In genomic region chr2:132720921-132721566, GRCm38 (mm10) we compare ENCODE assay signal across 16 mouse cellular contexts. TPM values are rescaled to one million over a fixed set of nuclear protein-coding genes. Genes with fewer than 3 reads are reported as not detected.
DNase-seq lines count a peak whose midpoint lies in the region; ATAC-seq lines count a peak whose summit lies in the region.
"Had no signal": no experiment of that assay in that cellular context is flagged by ENCODE, and none has a peak within 500 bp of the region (broad histone marks: within the 10 kb centered on the region; RNA-seq: fewer than 3 reads in every experiment).

No protein-coding gene starts in this region.

- H3K36me3 ChIP-seq in kidney, embryonic 14.5 days (ENCODE audit: control insufficient read depth, insufficient read depth, low read length), result no peaks in the 10 kb centered on the region
- H3K36me3 ChIP-seq in midbrain, embryonic 15.5 days (replicated peaks), result no peaks in the 10 kb centered on the region
- H3K36me3 ChIP-seq: liver, embryonic 12.5 days had no signal

- no peak overlapping the region for H3K4me3 ChIP-seq in kidney, embryonic 14.5 days (ENCODE audit: low read length)
- H3K4me3 ChIP-seq in midbrain, embryonic 15.5 days, result no peak overlapping the region
- H3K4me3 ChIP-seq: embryonic facial prominence, embryonic 15.5 days; gastrocnemius, adult 2 months; liver, embryonic 12.5 days had no signal

- H3K4me2 ChIP-seq in kidney, embryonic 14.5 days (replicated peaks; ENCODE audit: low read depth, low read length), result no peak overlapping the region
- H3K4me2 ChIP-seq in midbrain, embryonic 15.5 days, result no peak overlapping the region
- H3K4me2 ChIP-seq: embryonic facial prominence, embryonic 15.5 days; liver, embryonic 12.5 days had no signal

- no peak overlapping the region for H3K27ac ChIP-seq in kidney, embryonic 14.5 days (ENCODE audit: low read depth, low read length)
- peak overlapping the region; percentile 0; the same call in 1 of the 2 replicates for H3K27ac ChIP-seq in midbrain, embryonic 15.5 days
- H3K27ac ChIP-seq: embryonic facial prominence, embryonic 15.5 days; gastrocnemius, adult 2 months; kidney, postnatal 0 days; liver, embryonic 12.5 days had no signal

- H3K27me3 ChIP-seq in kidney, embryonic 14.5 days (ENCODE audit: control insufficient read depth, insufficient read depth, low read length), result no peaks in the 10 kb centered on the region
- H3K27me3 ChIP-seq in midbrain, embryonic 15.5 days (replicated peaks), result no peaks in the 10 kb centered on the region
- H3K27me3 ChIP-seq: embryonic facial prominence, embryonic 15.5 days; liver, embryonic 12.5 days had no signal

- 64% methylated on average over 9 of the region's 9 CpGs for WGBS in kidney, embryonic 14.5 days
- 43% methylated on average over 9 of the region's 9 CpGs for WGBS in midbrain, embryonic 15.5 days

- H3K9me3 ChIP-seq in kidney, embryonic 14.5 days (ENCODE audit: control insufficient read depth, low read length), result no peaks in the 10 kb centered on the region
- no peaks in the 10 kb centered on the region for H3K9me3 ChIP-seq in midbrain, embryonic 15.5 days
- H3K9me3 ChIP-seq: embryonic facial prominence, embryonic 15.5 days; G1E; liver, embryonic 12.5 days had no signal

- H3K4me1 ChIP-seq in kidney, embryonic 14.5 days (ENCODE audit: control insufficient read depth, insufficient read depth, low read length), result peaks cover 7% of the 10 kb centered on the region; the same call in 1 of the 2 replicates
- peaks cover 21% of the 10 kb centered on the region for H3K4me1 ChIP-seq in midbrain, embryonic 15.5 days

- H3K9ac ChIP-seq in kidney, embryonic 14.5 days (ENCODE audit: low read depth, low read length), result no peak overlapping the region
- H3K9ac ChIP-seq in midbrain, embryonic 15.5 days, result no peak overlapping the region
- H3K9ac ChIP-seq: embryonic facial prominence, embryonic 15.5 days; liver, embryonic 12.5 days had no signal

- peak; percentile 44 for DNase-seq in cerebellum, adult 8-10 months
- no peak for DNase-seq in cerebellum, adult 9-11 months
- peak; percentile 29 for DNase-seq in kidney, adult 9 months
- peak; percentile 46 to 57 for DNase-seq in cerebellum, postnatal 25 days
- DNase-seq in spleen, postnatal 10 days (ENCODE audit: low spot score in 2 of 2), result no peak
- DNase-seq in gastrocnemius, postnatal 10 days, result no peak
- DNase-seq: adrenal gland, adult 2 months; gastrocnemius, adult 2 months; heart, postnatal 10 days; lung, postnatal 4 days had no signal

- no peak for ATAC-seq in kidney, embryonic 14.5 days (ENCODE audit: low FRiP score, low TSS enrichment)
- peak; percentile 30 for ATAC-seq in midbrain, embryonic 15.5 days (replicated peaks)
- ATAC-seq: liver, embryonic 12.5 days had no signal

RNA-seq across cellular contexts. Expression of gene Shld1, which starts 34.3 kb away (rescaled TPM):
- 17.3 and 18.2 TPM in 2 replicates for polyA plus RNA-seq in kidney, embryonic 14.5 days (2014; fragmentation: Nextera tagmentation; extraction: Ambion mirVana)
- polyA plus RNA-seq in midbrain, embryonic 15.5 days (2015; fragmentation: Nextera tagmentation; extraction: Ambion mirVana), result 21.4 and 21.8 TPM in 2 replicates
- 1 to 10 TPM; 3.6 to 5.7 TPM for total RNA-seq in gastrocnemius, postnatal 10 days (2021)

Comparison
In these comparisons a context has a peak if more than half of its experiments do, and no peak if none do; other contexts are left out.
1. DNase-seq: peak in cerebellum, adult 8-10 months (single experiment), kidney, adult 9 months (single experiment) and cerebellum, postnatal 25 days (2 of 2); none in cerebellum, adult 9-11 months (single experiment), spleen, postnatal 10 days (0 of 2) and gastrocnemius, postnatal 10 days (single experiment).